Comparison of ENCODE assay signal across 15 mouse cellular contexts in the genomic region with DNA sequence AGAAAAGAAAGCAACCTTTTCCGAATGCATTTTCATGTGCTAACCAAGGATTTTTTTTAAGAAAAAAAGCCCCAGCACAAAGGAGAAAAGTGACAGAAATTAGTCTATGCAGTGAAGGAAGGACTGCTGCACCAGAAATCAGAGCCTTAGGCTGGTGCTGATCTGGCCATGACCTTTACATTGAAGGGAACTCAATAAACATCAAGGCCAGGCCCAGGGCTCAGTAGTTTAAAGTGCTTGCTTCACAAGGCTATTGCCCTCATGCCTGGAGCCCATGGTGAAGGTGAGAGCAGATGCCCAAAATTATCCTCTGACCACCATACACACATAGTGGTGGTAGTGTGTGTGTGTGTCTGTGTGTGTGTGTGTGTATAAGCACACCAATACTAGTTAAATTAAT.
"Had no signal": no experiment of that assay in that cellular context is flagged by ENCODE, and none has a peak within 500 bp of the region (broad histone marks: within the 10 kb centered on the region; RNA-seq: fewer than 3 reads in every experiment).

No protein-coding gene starts in this region.

- H3K27me3 ChIP-seq: lung, embryonic 15.5 days; megakaryocyte, embryonic 14.5 days; midbrain, embryonic 13.5 days; midbrain, embryonic 15.5 days; neural tube, embryonic 12.5 days; stomach, embryonic 15.5 days had no signal

- ATAC-seq: lung, postnatal 0 days; midbrain, embryonic 13.5 days; midbrain, embryonic 15.5 days had no signal

- H3K36me3 ChIP-seq: lung, embryonic 15.5 days; midbrain, embryonic 13.5 days; midbrain, embryonic 15.5 days; neural tube, embryonic 12.5 days; stomach, embryonic 15.5 days had no signal

- H3K4me3 ChIP-seq: lung, embryonic 15.5 days; midbrain, embryonic 13.5 days; midbrain, embryonic 15.5 days; neural tube, embryonic 12.5 days; stomach, embryonic 15.5 days had no signal

- H3K4me2 ChIP-seq: lung, embryonic 15.5 days; midbrain, embryonic 11.5 days; midbrain, embryonic 13.5 days; midbrain, embryonic 15.5 days; neural tube, embryonic 12.5 days; stomach, embryonic 15.5 days had no signal

- H3K4me1 ChIP-seq: midbrain, embryonic 13.5 days; midbrain, embryonic 15.5 days; neural tube, embryonic 12.5 days had no signal

- H3K9me3 ChIP-seq: lung, embryonic 15.5 days; megakaryocyte, embryonic 14.5 days; midbrain, embryonic 13.5 days; midbrain, embryonic 15.5 days; neural tube, embryonic 12.5 days; stomach, embryonic 15.5 days had no signal

- DNase-seq: lung, adult 2 months; lung, postnatal 14 days; lung, postnatal 36 days; right cerebral cortex, postnatal 14 days; thymus, adult 18-20 months had no signal

- H3K9ac ChIP-seq: lung, embryonic 15.5 days; midbrain, embryonic 13.5 days; midbrain, embryonic 15.5 days; neural tube, embryonic 12.5 days; stomach, embryonic 15.5 days had no signal

- H3K27ac ChIP-seq: lung, embryonic 15.5 days; macrophage; midbrain, embryonic 13.5 days; midbrain, embryonic 15.5 days; neural tube, embryonic 12.5 days; stomach, embryonic 15.5 days; stomach, postnatal 0 days had no signal
